Mouse (Mus musculus) kidney, postnatal 36 days (tissue): ENCODE measurements around the gene Slc22a14.
A peak's percentile ranks its signal among the peaks of the same experiment; 100 is the strongest.

Source experiments
- DNase-seq, 2 experiments: peaks; one replicate each; pipeline ENCODE4 v3.0.0; 2021 to 2022; ENCODE audit warnings: mixed read lengths in 2 of 2

Slc22a14 gene

GRCm38 (mm10) chr9:119192202-119192990 lies 173.0 kb downstream of the Slc22a14 start:
- peak; percentile 87 to 91 for DNase-seq

- peak; percentile 54 to 72 for DNase-seq
Measured at GRCm38 (mm10) chr9:119181241-119181728, 184.1 kb downstream of the Slc22a14 start.

GRCm38 (mm10) chr9:119179292-119179691 lies 186.1 kb downstream of the Slc22a14 start:
- DNase-seq, result no peak

- DNase-seq, result no peak
Measured at GRCm38 (mm10) chr9:119167608-119168007, 197.7 kb downstream of the Slc22a14 start.

GRCm38 (mm10) chr9:119165548-119165947 lies 199.8 kb downstream of the Slc22a14 start:
- DNase-seq, result peak; percentile 85 to 92

GRCm38 (mm10) chr9:119164743-119165142 lies 200.6 kb downstream of the Slc22a14 start:
- peak; percentile 66 to 88 for DNase-seq

- peak; percentile 85 to 92 for DNase-seq
Measured at GRCm38 (mm10) chr9:119160689-119161088, 204.7 kb downstream of the Slc22a14 start.

- DNase-seq, result no peak
Measured at GRCm38 (mm10) chr9:119158861-119159260, 206.5 kb downstream of the Slc22a14 start, which contains the start of gene Gm47289. Gene Gm47289 (plus strand): TSS chr9:119159161.

GRCm38 (mm10) chr9:119156278-119157201 lies 208.8 kb downstream of the Slc22a14 start, which contains the start of gene Acaa1b:
Gene Acaa1b (minus strand): TSS chr9:119157093.
- peak; percentile 91 to 96 for DNase-seq

GRCm38 (mm10) chr9:119155826-119156225 lies 209.5 kb downstream of the Slc22a14 start:
- DNase-seq, result peak in 1 of 2 experiments; percentile 74

GRCm38 (mm10) chr9:119155416-119155815 lies 209.9 kb downstream of the Slc22a14 start:
- DNase-seq, result peak; percentile 82 to 85

- peak; percentile 35 to 49 for DNase-seq
Measured at GRCm38 (mm10) chr9:119151751-119152150, 213.6 kb downstream of the Slc22a14 start.

- DNase-seq, result peak; percentile 44 to 77
Measured at GRCm38 (mm10) chr9:119149601-119150000, 215.8 kb downstream of the Slc22a14 start.

GRCm38 (mm10) chr9:119146098-119146770 lies 219.1 kb downstream of the Slc22a14 start:
- peak in 1 of 2 experiments; percentile 50 for DNase-seq

GRCm38 (mm10) chr9:119145638-119146037 lies 219.7 kb downstream of the Slc22a14 start:
- DNase-seq, result peak in 1 of 2 experiments; percentile 39

- peak in 1 of 2 experiments; percentile 29 for DNase-seq
Measured at GRCm38 (mm10) chr9:119145137-119145536, 220.2 kb downstream of the Slc22a14 start.

- no peak for DNase-seq
Measured at GRCm38 (mm10) chr9:119144696-119145095, 220.7 kb downstream of the Slc22a14 start.

GRCm38 (mm10) chr9:119143372-119143771 lies 222.0 kb downstream of the Slc22a14 start:
- peak in 1 of 2 experiments; percentile 55 for DNase-seq

- DNase-seq, result no peak
Measured at GRCm38 (mm10) chr9:119142066-119142465, 223.3 kb downstream of the Slc22a14 start.

GRCm38 (mm10) chr9:119138836-119139235 lies 226.5 kb downstream of the Slc22a14 start:
- no peak for DNase-seq

- no peak for DNase-seq
Measured at GRCm38 (mm10) chr9:119130692-119131091, 234.7 kb downstream of the Slc22a14 start.
